Mouse (Mus musculus) myocyte (in vitro differentiated cells): ENCODE results near the gene Stxbp4. TPM values are rescaled to one million over a fixed set of nuclear protein-coding genes. Genes with fewer than 3 reads are reported as not detected.

Experiments
- H3K27me3 ChIP-seq: one replicate; pipeline ENCODE4 v1.6.1; 2011; ENCODE audit not compliant: control insufficient read depth, insufficient read depth, insufficient read length
- H3K36me3 ChIP-seq: one replicate; pipeline ENCODE4 v1.6.1; 2011; ENCODE audit not compliant: control insufficient read depth, insufficient read depth
- H3K4me2 ChIP-seq: one replicate; pipeline ENCODE4 v1.6.1; 2011; ENCODE audit warnings: low read depth, control low read depth
- H3K4me3 ChIP-seq: one replicate; pipeline ENCODE4 v1.5.1; 2011; ENCODE audit warnings: mild to moderate bottlenecking, control low read depth, moderate library complexity
- H3K79me2 ChIP-seq: one replicate; pipeline ENCODE4 v1.6.1; 2011; ENCODE audit not compliant: control insufficient read depth, insufficient read depth
- H3ac ChIP-seq: one replicate; pipeline ENCODE4 v1.6.1; 2011; ENCODE audit not compliant: control insufficient read depth, insufficient read length
- CEBPB ChIP-seq: IDR thresholded peaks from 2 replicates; pipeline ENCODE4 v1.6.1; 2011; ENCODE audit warnings: mild to moderate bottlenecking, moderate library complexity; ENCODE audit not compliant: poor library complexity, insufficient read depth, severe bottlenecking
- E2F4 ChIP-seq: IDR thresholded peaks from one replicate; pipeline ENCODE4 v1.6.1; 2011; ENCODE audit warnings: mild to moderate bottlenecking, control low read depth, moderate library complexity; ENCODE audit not compliant: insufficient read depth
- MAX ChIP-seq: IDR thresholded peaks from one replicate; pipeline ENCODE4 v1.6.1; 2011; ENCODE audit warnings: low read depth, mild to moderate bottlenecking, control low read depth
- MYOD1 ChIP-seq, 3 experiments: IDR thresholded peaks; one replicate each; pipeline ENCODE4 v1.6.1; 2011; ENCODE audit warnings: control low read depth in 2 of 3, low read depth in 2 of 3, mild to moderate bottlenecking in 2 of 3, moderate library complexity in 1 of 3; ENCODE audit not compliant: insufficient read length in 2 of 3, control insufficient read depth in 1 of 3
- MYOG ChIP-seq, 3 experiments: IDR thresholded peaks; one replicate each; pipeline ENCODE4 v1.6.1; 2011; ENCODE audit warnings: control low read depth in 2 of 3, low read depth in 2 of 3, mild to moderate bottlenecking in 2 of 3; ENCODE audit not compliant: insufficient read length in 2 of 3, control insufficient read depth in 1 of 3, insufficient read depth in 1 of 3
- POLR2A ChIP-seq: IDR thresholded peaks from one replicate; pipeline ENCODE4 v1.6.1; 2011; ENCODE audit warnings: low read depth, mild to moderate bottlenecking, control low read depth, moderate library complexity; ENCODE audit not compliant: insufficient read length
- POLR2AphosphoS2 ChIP-seq: IDR thresholded peaks from one replicate; pipeline ENCODE4 v1.6.1; 2011; ENCODE audit warnings: low read depth, control low read depth; ENCODE audit not compliant: insufficient read length
- REST ChIP-seq: IDR thresholded peaks from one replicate; pipeline ENCODE4 v1.6.1; 2011; ENCODE audit warnings: mild to moderate bottlenecking, control low read depth, moderate library complexity; ENCODE audit not compliant: insufficient read depth, insufficient read length
- SRF ChIP-seq: IDR thresholded peaks from one replicate; pipeline ENCODE4 v1.6.1; 2011; ENCODE audit warnings: low read depth; ENCODE audit not compliant: control insufficient read depth, insufficient read length
- TCF12 ChIP-seq: IDR thresholded peaks from one replicate; pipeline ENCODE4 v1.6.1; 2011; ENCODE audit warnings: mild to moderate bottlenecking, control low read depth; ENCODE audit not compliant: poor library complexity, insufficient read depth, severe bottlenecking
- TCF3 ChIP-seq: IDR thresholded peaks from one replicate; pipeline ENCODE4 v1.6.1; 2011; ENCODE audit warnings: low read depth, control low read depth; ENCODE audit not compliant: insufficient read length
- USF1 ChIP-seq: IDR thresholded peaks from one replicate; pipeline ENCODE4 v1.6.1; 2011; ENCODE audit warnings: low read depth, mild to moderate bottlenecking, control low read depth, moderate library complexity
- polyA plus RNA-seq: library from polyadenylated mRNA; unstranded; fragments of >200 nt; fragmentation: generic; extraction: Trizol; gene quantifications from one replicate; pipeline ENCODE4 v1.2.1, GENCODE M21; 2012; ENCODE audit warnings: missing spikeins

Stxbp4 gene
- polyA plus RNA-seq, 1 experiment: 2.9 TPM

- Histone ChIP-seq H3K79me2 (peaks cover 1% of the 10 kb centered on the region), H3K4me2 (no peak overlapping the region), H3K27me3 (no peaks in the 10 kb centered on the region), H3K4me3 (no peak overlapping the region), H3ac (no peak overlapping the region), H3K36me3 (no peaks in the 10 kb centered on the region)
- TF ChIP-seq MYOD1 (IDR thresholded peaks at IDR 0.05; ENCODE audit: control insufficient read depth in 1 of 3, insufficient read length in 2 of 3, low read depth in 2 of 3): no peak
- TF ChIP-seq TCF3: no peak
- TF ChIP-seq SRF: no peak
- TF ChIP-seq USF1: no peak
- TF ChIP-seq CEBPB: no peak
- TF ChIP-seq TCF12: no peak
- no peak for TF ChIP-seq POLR2A
- TF ChIP-seq POLR2AphosphoS2: no peak
- no peak for TF ChIP-seq REST
- no peak for TF ChIP-seq E2F4
- TF ChIP-seq MAX: no peak
Observed at GRCm38 (mm10) chr11:90622044-90622443, 15.8 kb downstream of the Stxbp4 start.

- Histone ChIP-seq H3K4me3 (no peak overlapping the region), H3ac (no peak overlapping the region), H3K27me3 (no peaks in the 10 kb centered on the region), H3K79me2 (no peaks in the 10 kb centered on the region), H3K4me2 (no peak overlapping the region), H3K36me3 (peaks cover 7% of the 10 kb centered on the region)
- no peak for TF ChIP-seq POLR2AphosphoS2
Observed at GRCm38 (mm10) chr11:90616431-90616830, 21.5 kb downstream of the Stxbp4 start.

GRCm38 (mm10) chr11:90614743-90615142 lies 23.1 kb downstream of the Stxbp4 start:
- Histone ChIP-seq H3K36me3 (peaks cover 7% of the 10 kb centered on the region), H3K27me3 (no peaks in the 10 kb centered on the region), H3K79me2 (no peaks in the 10 kb centered on the region), H3K4me3 (no peak overlapping the region), H3ac (no peak overlapping the region), H3K4me2 (no peak overlapping the region)
- TF ChIP-seq TCF3: no peak
- no peak for TF ChIP-seq CEBPB

- H3ac ChIP-seq: no peak overlapping the region
- H3K36me3 ChIP-seq: peaks cover 8% of the 10 kb centered on the region
- no peaks in the 10 kb centered on the region for H3K27me3 ChIP-seq
- no peak for TF ChIP-seq MYOG (IDR thresholded peaks at IDR 0.05; ENCODE audit: control insufficient read depth in 1 of 3, insufficient read depth in 1 of 3, insufficient read length in 2 of 3, low read depth in 2 of 3)
- no peak for TF ChIP-seq TCF12
- TF ChIP-seq SRF: no peak
- no peak overlapping the region for H3K4me2 ChIP-seq
- no peak overlapping the region for H3K4me3 ChIP-seq
- no peaks in the 10 kb centered on the region for H3K79me2 ChIP-seq
Observed at GRCm38 (mm10) chr11:90612118-90612517, 25.8 kb downstream of the Stxbp4 start.

GRCm38 (mm10) chr11:90603066-90603465 lies 34.8 kb downstream of the Stxbp4 start:
- H3K79me2 ChIP-seq: no peaks in the 10 kb centered on the region
- no peaks in the 10 kb centered on the region for H3K27me3 ChIP-seq
- no peak overlapping the region for H3ac ChIP-seq
- peaks cover 7% of the 10 kb centered on the region for H3K36me3 ChIP-seq
- no peak overlapping the region for H3K4me3 ChIP-seq
- TF ChIP-seq MYOD1 (IDR thresholded peaks at IDR 0.05; ENCODE audit: control insufficient read depth in 1 of 3, insufficient read length in 2 of 3, low read depth in 2 of 3) (no peak), SRF (no peak), E2F4 (no peak), MAX (no peak), USF1 (no peak), TCF3 (no peak), POLR2A (no peak), POLR2AphosphoS2 (no peak), TCF12 (no peak), REST (no peak), MYOG (IDR thresholded peaks at IDR 0.05; ENCODE audit: control insufficient read depth in 1 of 3, insufficient read depth in 1 of 3, insufficient read length in 2 of 3, low read depth in 2 of 3) (no peak), CEBPB (no peak)
- H3K4me2 ChIP-seq: no peak overlapping the region

GRCm38 (mm10) chr11:90595826-90596225 lies 42.1 kb downstream of the Stxbp4 start:
- no peak overlapping the region for H3K4me3 ChIP-seq
- H3K4me2 ChIP-seq: no peak overlapping the region
- H3K27me3 ChIP-seq: no peaks in the 10 kb centered on the region
- no peaks in the 10 kb centered on the region for H3K36me3 ChIP-seq
- no peaks in the 10 kb centered on the region for H3K79me2 ChIP-seq
- TF ChIP-seq E2F4 (no peak), USF1 (no peak), MAX (no peak), REST (no peak)
- no peak overlapping the region for H3ac ChIP-seq
